9 mouse cellular contexts compared by ENCODE assay signal in genomic region chr14:24617393-24617861, GRCm38 (mm10).
DNase-seq lines count a peak whose midpoint lies in the region; ATAC-seq lines count a peak whose summit lies in the region.
"Had no signal": no experiment of that assay in that cellular context is flagged by ENCODE, and none has a peak within 500 bp of the region (broad histone marks: within the 10 kb centered on the region; RNA-seq: fewer than 3 reads in every experiment).

No protein-coding gene starts in this region.

- H3K9me3 ChIP-seq in embryonic facial prominence, embryonic 14.5 days (ENCODE audit: control insufficient read depth, low read length) = no peaks in the 10 kb centered on the region

- H3K4me1 ChIP-seq in embryonic facial prominence, embryonic 14.5 days (ENCODE audit: control insufficient read depth, insufficient read depth, low read length) = peaks cover 4% of the 10 kb centered on the region; the same call in 1 of the 2 replicates

- H3K36me3 ChIP-seq in embryonic facial prominence, embryonic 14.5 days (ENCODE audit: control insufficient read depth, insufficient read depth, low read length) = no peaks in the 10 kb centered on the region

- no peak for DNase-seq in embryonic facial prominence, embryonic 14.5 days (ENCODE audit: low spot score)
- peak; percentile 40 to 54 for DNase-seq in frontal cortex, postnatal 14 days (ENCODE audit: low spot score in 2 of 2)
- DNase-seq in left cerebral cortex, postnatal 14 days (ENCODE audit: low spot score in 2 of 2) = peak; percentile 67 to 80
- DNase-seq in right cerebral cortex, adult 2 months (ENCODE audit: low spot score in 2 of 2) = peak; percentile 66 to 80
- DNase-seq in heart, adult 8-10 months (ENCODE audit: low spot score) = no peak
- no peak for DNase-seq in heart, postnatal 25 days (ENCODE audit: low spot score)
- DNase-seq in thymus, adult 18-20 months = no peak
- DNase-seq: heart, adult 2 months had no signal

- intact Hi-C loops in left cerebral cortex, postnatal 14 days (cut with DNase I) = loop anchor here (2.0 kb wide), 1 partner anchor 39 kb away; no protein-coding TSS in a partner anchor
- intact Hi-C loops in heart, postnatal 25 days (cut with DNase I) = no loop called here

- H3K27me3 ChIP-seq in embryonic facial prominence, embryonic 14.5 days (replicated peaks; ENCODE audit: control insufficient read depth, insufficient read depth, low read length) = no peaks in the 10 kb centered on the region

- H3K9ac ChIP-seq in embryonic facial prominence, embryonic 14.5 days (ENCODE audit: low read depth, low read length) = no peak overlapping the region

- 65% methylated on average over 10 of the region's 10 CpGs for WGBS in embryonic facial prominence, embryonic 14.5 days

- no peak overlapping the region for H3K4me2 ChIP-seq in embryonic facial prominence, embryonic 14.5 days (ENCODE audit: low read depth, low read length)

- no peak overlapping the region; the same call in 1 of the 2 replicates for H3K27ac ChIP-seq in embryonic facial prominence, embryonic 14.5 days (replicated peaks; ENCODE audit: low read depth, low read length)
- H3K27ac ChIP-seq: heart, adult 2 months had no signal

- H3K4me3 ChIP-seq in embryonic facial prominence, embryonic 14.5 days (ENCODE audit: low read depth, low read length) = no peak overlapping the region
- H3K4me3 ChIP-seq: heart, adult 2 months had no signal

- ATAC-seq in embryonic facial prominence, embryonic 14.5 days (ENCODE audit: low read depth) = peak; percentile 47; the same call in 1 of the 2 replicates
- ATAC-seq: Patski had no signal

Comparison
In these comparisons a context has a peak if more than half of its experiments do, and no peak if none do; other contexts are left out.
1. DNase-seq: peak in frontal cortex, postnatal 14 days (2 of 2), left cerebral cortex, postnatal 14 days (2 of 2) and right cerebral cortex, adult 2 months (2 of 2); none in embryonic facial prominence, embryonic 14.5 days (single experiment), heart, adult 8-10 months (single experiment), heart, postnatal 25 days (single experiment) and thymus, adult 18-20 months (0 of 2).